11 mouse cellular contexts compared by ENCODE assay signal in the genomic region with DNA sequence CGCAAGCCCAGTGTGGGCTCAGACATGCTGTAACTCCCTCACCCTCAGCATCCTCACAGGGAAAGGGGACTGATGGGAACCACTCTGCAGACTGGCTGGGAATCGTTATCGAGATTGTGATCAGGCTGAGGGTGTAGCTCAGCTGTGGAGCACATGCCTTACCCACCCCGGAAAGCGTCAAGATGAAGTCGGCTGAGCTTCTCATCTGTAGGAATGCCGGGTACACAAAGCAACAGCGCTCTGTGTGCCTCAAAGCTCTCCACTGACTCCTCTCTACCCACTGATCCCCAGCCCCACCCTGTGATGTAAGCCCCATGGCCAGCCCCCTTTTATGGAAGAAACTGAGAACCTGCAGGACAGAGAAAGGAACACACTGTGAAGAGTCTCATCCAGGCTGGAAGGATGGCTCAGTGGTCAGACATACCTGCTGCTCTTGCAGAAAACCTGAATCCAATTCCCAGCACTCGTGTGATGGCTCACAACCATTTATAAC.
DNase-seq lines count a peak whose midpoint lies in the region; ATAC-seq and TF ChIP-seq lines count a peak whose summit lies in the region.
"Had no signal": no experiment of that assay in that cellular context is flagged by ENCODE, and none has a peak within 500 bp of the region (broad histone marks: within the 10 kb centered on the region; RNA-seq: fewer than 3 reads in every experiment).

No protein-coding gene starts in this region.

- 39% methylated on average over 9 of the region's 9 CpGs for WGBS in heart, embryonic 12.5 days
- 81% methylated on average over 9 of the region's 9 CpGs for whole genome bisulfite sequencing in midbrain, embryonic 12.5 days
- WGBS in midbrain, embryonic 14.5 days, result 80% methylated on average over 9 of the region's 9 CpGs
- 54% methylated on average over 9 of the region's 9 CpGs for WGBS in kidney, postnatal 0 days
- WGBS in stomach, embryonic 14.5 days, result 59% methylated on average over 9 of the region's 9 CpGs

- H3K9ac ChIP-seq in heart, embryonic 12.5 days, result peak overlapping the region; percentile 18; the same call in 1 of the 2 replicates
- no peak overlapping the region for H3K9ac ChIP-seq in midbrain, embryonic 12.5 days (replicated peaks)
- no peak overlapping the region for H3K9ac ChIP-seq in midbrain, embryonic 14.5 days (replicated peaks; ENCODE audit: low read length)
- no peak overlapping the region for H3K9ac ChIP-seq in kidney, postnatal 0 days (ENCODE audit: low read depth, low read length)
- no peak overlapping the region for H3K9ac ChIP-seq in stomach, embryonic 14.5 days (replicated peaks; ENCODE audit: low read depth, low read length)
- H3K9ac ChIP-seq: hindbrain, embryonic 15.5 days; midbrain, embryonic 15.5 days had no signal

- DNase-seq in heart, postnatal 4 days, result no peak
- DNase-seq in midbrain, embryonic 14.5 days, result no peak
- no peak for DNase-seq in kidney, postnatal 0 days (ENCODE audit: low spot score)
- no peak for DNase-seq in thymus, postnatal 14 days
- DNase-seq in adrenal gland, adult 2 months, result no peak
- DNase-seq: thymus, adult 2 months had no signal

- H3K4me3 ChIP-seq in heart, embryonic 12.5 days, result no peak overlapping the region
- H3K4me3 ChIP-seq in midbrain, embryonic 12.5 days, result no peak overlapping the region
- no peak overlapping the region for H3K4me3 ChIP-seq in midbrain, embryonic 14.5 days (replicated peaks; ENCODE audit: low read depth, low read length)
- H3K4me3 ChIP-seq in kidney, postnatal 0 days (replicated peaks; ENCODE audit: low read depth, low read length), result no peak overlapping the region
- H3K4me3 ChIP-seq in stomach, embryonic 14.5 days (ENCODE audit: low read depth, low read length), result no peak overlapping the region
- H3K4me3 ChIP-seq: hindbrain, embryonic 15.5 days; midbrain, embryonic 15.5 days had no signal

- TF ChIP-seq CTCF in kidney, postnatal 0 days (IDR thresholded peaks at IDR 0.05; ENCODE audit: low read depth), result no peak

- H3K27ac ChIP-seq in heart, embryonic 12.5 days (ENCODE audit: poor library complexity, severe bottlenecking), result peak overlapping the region; percentile 85
- 0 out of 2 replicates have a peak overlapping the region, but pooled peaks have one; percentile 39 for H3K27ac ChIP-seq in midbrain, embryonic 12.5 days (replicated peaks)
- no peak overlapping the region for H3K27ac ChIP-seq in midbrain, embryonic 14.5 days (replicated peaks; ENCODE audit: low read depth, low read length)
- peak overlapping the region; percentile 90 for H3K27ac ChIP-seq in kidney, postnatal 0 days
- peak overlapping the region; percentile 76; the same call in 1 of the 2 replicates for H3K27ac ChIP-seq in stomach, embryonic 14.5 days (ENCODE audit: low read length)

- H3K36me3 ChIP-seq in heart, embryonic 12.5 days, result no peaks in the 10 kb centered on the region
- H3K36me3 ChIP-seq in midbrain, embryonic 12.5 days, result no peaks in the 10 kb centered on the region
- H3K36me3 ChIP-seq in midbrain, embryonic 14.5 days (ENCODE audit: control insufficient read depth, insufficient read depth, low read length), result no peaks in the 10 kb centered on the region
- H3K36me3 ChIP-seq in kidney, postnatal 0 days (ENCODE audit: insufficient read depth, low read length), result no peaks in the 10 kb centered on the region; the same call in 1 of the 2 replicates
- no peaks in the 10 kb centered on the region for H3K36me3 ChIP-seq in stomach, embryonic 14.5 days (ENCODE audit: control insufficient read depth, insufficient read depth, low read length)
- H3K36me3 ChIP-seq: hindbrain, embryonic 15.5 days; midbrain, embryonic 15.5 days had no signal

- ATAC-seq in heart, embryonic 12.5 days (ENCODE audit: insufficient number of reproducible peaks, low FRiP score), result no peak
- no peak for ATAC-seq in midbrain, embryonic 12.5 days (ENCODE audit: low FRiP score, low read depth)
- no peak for ATAC-seq in midbrain, embryonic 14.5 days (ENCODE audit: low FRiP score, low TSS enrichment)
- ATAC-seq in kidney, postnatal 0 days (replicated peaks; ENCODE audit: low FRiP score, low read depth), result no peak
- no peak for ATAC-seq in stomach, embryonic 14.5 days (ENCODE audit: insufficient number of reproducible peaks, insufficient read depth, low FRiP score, low read depth)

- no peak overlapping the region; the same call in 1 of the 2 replicates for H3K4me2 ChIP-seq in heart, embryonic 12.5 days
- no peak overlapping the region for H3K4me2 ChIP-seq in midbrain, embryonic 12.5 days (replicated peaks)
- H3K4me2 ChIP-seq in midbrain, embryonic 14.5 days (ENCODE audit: low read length), result no peak overlapping the region
- H3K4me2 ChIP-seq in kidney, postnatal 0 days (ENCODE audit: low read length), result 0 out of 2 replicates have a peak overlapping the region, but pooled peaks have one; percentile 0
- no peak overlapping the region for H3K4me2 ChIP-seq in stomach, embryonic 14.5 days (replicated peaks; ENCODE audit: low read depth, low read length)
- H3K4me2 ChIP-seq: hindbrain, embryonic 15.5 days; midbrain, embryonic 15.5 days had no signal

- no peaks in the 10 kb centered on the region for H3K9me3 ChIP-seq in heart, embryonic 12.5 days (replicated peaks)
- H3K9me3 ChIP-seq in midbrain, embryonic 12.5 days, result no peaks in the 10 kb centered on the region
- H3K9me3 ChIP-seq in midbrain, embryonic 14.5 days (ENCODE audit: control insufficient read depth, low read length), result no peaks in the 10 kb centered on the region
- no peaks in the 10 kb centered on the region for H3K9me3 ChIP-seq in kidney, postnatal 0 days (replicated peaks; ENCODE audit: low read length)
- no peaks in the 10 kb centered on the region for H3K9me3 ChIP-seq in stomach, embryonic 14.5 days (ENCODE audit: control insufficient read depth, low read depth, low read length)
- H3K9me3 ChIP-seq: hindbrain, embryonic 15.5 days; midbrain, embryonic 15.5 days had no signal

- no peaks in the 10 kb centered on the region for H3K27me3 ChIP-seq in heart, embryonic 12.5 days (replicated peaks)
- H3K27me3 ChIP-seq in midbrain, embryonic 12.5 days, result no peaks in the 10 kb centered on the region
- H3K27me3 ChIP-seq in midbrain, embryonic 14.5 days (ENCODE audit: control insufficient read depth, insufficient read depth, low read length), result no peaks in the 10 kb centered on the region
- H3K27me3 ChIP-seq in kidney, postnatal 0 days (ENCODE audit: insufficient read depth, low read length), result no peaks in the 10 kb centered on the region
- no peaks in the 10 kb centered on the region for H3K27me3 ChIP-seq in stomach, embryonic 14.5 days (ENCODE audit: control insufficient read depth, insufficient read depth, low read length)
- H3K27me3 ChIP-seq: hindbrain, embryonic 15.5 days; midbrain, embryonic 15.5 days had no signal

- H3K4me1 ChIP-seq in heart, embryonic 12.5 days (replicated peaks), result peaks cover 99% of the 10 kb centered on the region
- peaks cover 24% of the 10 kb centered on the region for H3K4me1 ChIP-seq in midbrain, embryonic 12.5 days
- H3K4me1 ChIP-seq in midbrain, embryonic 14.5 days (ENCODE audit: control insufficient read depth, insufficient read depth, low read length), result 0 out of 2 replicates have a peak, but pooled peaks cover 2% of the 10 kb centered on the region
- peaks cover 76% of the 10 kb centered on the region for H3K4me1 ChIP-seq in kidney, postnatal 0 days (replicated peaks; ENCODE audit: insufficient read depth, low read length)
- H3K4me1 ChIP-seq in stomach, embryonic 14.5 days (ENCODE audit: control insufficient read depth, insufficient read depth, low read length), result peaks cover 66% of the 10 kb centered on the region
